Mouse (Mus musculus) G1E (cell line): ENCODE measurements around the gene Pank4. TPM values are rescaled to one million over a fixed set of nuclear protein-coding genes. Genes with fewer than 3 reads are reported as not detected.

Experiments used
- ATAC-seq: 2 replicates; pipeline ENCODE4 v1.8.0; 2016; ENCODE audit warnings: mild to moderate bottlenecking; ENCODE audit not compliant: insufficient number of reproducible peaks, poor library complexity, low FRiP score, severe bottlenecking; ENCODE audit errors: extremely low read depth
- DNase-seq: peaks from one replicate; pipeline ENCODE4 v3.0.0; 2012; ENCODE audit warnings: low spot score
- H3K27me3 ChIP-seq: 2 replicates; pipeline ENCODE4 v1.6.1; 2012; ENCODE audit warnings: mild to moderate bottlenecking, low read length, inconsistent platforms; ENCODE audit not compliant: insufficient read depth
- H3K36me3 ChIP-seq: replicated peaks from 2 replicates; pipeline ENCODE3; 2012; ENCODE audit warnings: mild to moderate bottlenecking, inconsistent platforms
- H3K4me1 ChIP-seq: 2 replicates; pipeline ENCODE4 v1.6.1; 2012; ENCODE audit warnings: low read depth, low read length, inconsistent platforms, mixed read lengths; ENCODE audit not compliant: insufficient read depth
- H3K4me3 ChIP-seq: 2 replicates; pipeline ENCODE4 v1.5.1; 2012; ENCODE audit warnings: low read depth, mild to moderate bottlenecking, inconsistent platforms, low read length, moderate library complexity, mixed read lengths
- H3K9me3 ChIP-seq: replicated peaks from 2 replicates; pipeline ENCODE4 v1.6.1; 2012; ENCODE audit warnings: inconsistent platforms
- CTCF ChIP-seq: IDR thresholded peaks from 2 replicates; pipeline ENCODE4 v1.5.1; 2012; ENCODE audit warnings: low read depth, low read length, inconsistent platforms, mixed read lengths
- GATA1 ChIP-seq: IDR thresholded peaks from 2 replicates; pipeline ENCODE4 v1.6.1; 2012; ENCODE audit warnings: borderline replicate concordance, low read length, inconsistent platforms, mixed read lengths
- GATA2 ChIP-seq: IDR thresholded peaks from 2 replicates; pipeline ENCODE4 v1.6.1; 2012; ENCODE audit warnings: low read depth, low read length, inconsistent platforms, borderline replicate concordance
- POLR2AphosphoS5 ChIP-seq: IDR thresholded peaks from 2 replicates; pipeline ENCODE4 v1.6.1; 2012; ENCODE audit warnings: low read depth, low read length, inconsistent platforms; ENCODE audit not compliant: insufficient replicate concordance
- TAL1 ChIP-seq: conservative IDR thresholded peaks from 2 replicates; pipeline ENCODE4 v1.6.1; 2012; ENCODE audit warnings: low read depth, low read length, inconsistent platforms, mixed read lengths
- polyA plus RNA-seq: library from polyadenylated mRNA; stranded (reverse); fragments of >175 nt; gene quantifications from 2 replicates; pipeline ENCODE4 v1.2.3, GENCODE M21; 2012
- total RNA-seq, 2 experiments: library from RNA; stranded (forward) in 1 of 2; stranded (reverse) in 1 of 2; fragments of 200-1000 nt in 1 of 2; fragments of >200 nt in 1 of 2; fragmentation: Nextera tagmentation in 1 of 2; gene quantifications; 2 replicates each; pipeline ENCODE4 v1.2.3; 2014 to 2017

Pank4 gene
- total and polyA plus RNA-seq, 3 experiments = 34.2 to 41.6 (median 39.3) TPM

DNA sequence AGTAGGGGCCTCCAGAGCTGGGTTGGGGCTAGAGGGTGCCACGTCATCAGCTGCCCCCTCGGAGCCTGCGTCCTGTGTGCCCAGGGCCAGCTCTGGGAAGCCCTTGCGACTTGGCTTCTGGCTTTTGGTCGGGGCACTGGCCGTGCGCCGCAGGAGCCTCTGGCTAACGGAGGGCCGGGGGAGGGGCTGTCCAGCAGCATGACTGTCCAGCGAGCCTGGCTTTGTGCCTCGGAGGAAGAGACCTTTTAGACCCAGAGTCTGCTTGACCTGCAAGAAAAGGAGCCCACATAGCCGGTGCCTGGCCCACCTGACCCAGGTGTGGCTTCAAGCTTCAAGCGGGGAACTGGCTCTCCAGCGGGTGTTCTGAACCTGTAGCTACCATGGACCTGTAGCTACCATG is 22.8 kb downstream of the Pank4 start:
- ATAC-seq (no peak), DNase-seq (no peak)
- H3K36me3 ChIP-seq = peaks cover 22% of the 10 kb centered on the region
- TF ChIP-seq GATA1 = no peak
- TF ChIP-seq CTCF = no peak
- TF ChIP-seq POLR2AphosphoS5 = no peak
- TF ChIP-seq TAL1 = no peak
- no peak for TF ChIP-seq GATA2
- no peaks in the 10 kb centered on the region for H3K9me3 ChIP-seq
- H3K4me3 ChIP-seq = no peak overlapping the region
- H3K4me1 ChIP-seq = peaks cover 39% of the 10 kb centered on the region
- H3K27me3 ChIP-seq = peaks cover 44% of the 10 kb centered on the region

DNA sequence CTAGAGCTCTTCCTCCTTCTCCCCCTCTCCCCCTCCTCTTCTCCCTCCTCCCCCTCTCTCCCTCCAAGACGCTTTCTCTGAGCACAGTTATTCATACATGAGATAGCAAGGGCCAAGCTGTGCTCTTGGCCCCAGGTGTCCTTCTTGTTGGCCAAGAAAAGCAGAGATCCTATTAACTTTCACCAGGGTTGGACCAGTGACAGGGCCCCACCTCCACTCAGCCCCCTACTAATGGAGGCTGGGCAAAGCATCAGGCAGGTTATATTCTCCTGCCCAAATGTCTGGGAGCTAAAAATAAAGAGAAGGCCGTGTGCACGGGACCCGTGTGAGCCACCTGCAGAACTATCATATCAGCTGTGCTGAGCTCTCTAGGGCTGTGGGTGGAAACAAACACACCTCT is 31.0 kb downstream of the Pank4 start:
- H3K27me3 ChIP-seq = peaks cover 36% of the 10 kb centered on the region; the same call in 1 of the 2 replicates

DNA sequence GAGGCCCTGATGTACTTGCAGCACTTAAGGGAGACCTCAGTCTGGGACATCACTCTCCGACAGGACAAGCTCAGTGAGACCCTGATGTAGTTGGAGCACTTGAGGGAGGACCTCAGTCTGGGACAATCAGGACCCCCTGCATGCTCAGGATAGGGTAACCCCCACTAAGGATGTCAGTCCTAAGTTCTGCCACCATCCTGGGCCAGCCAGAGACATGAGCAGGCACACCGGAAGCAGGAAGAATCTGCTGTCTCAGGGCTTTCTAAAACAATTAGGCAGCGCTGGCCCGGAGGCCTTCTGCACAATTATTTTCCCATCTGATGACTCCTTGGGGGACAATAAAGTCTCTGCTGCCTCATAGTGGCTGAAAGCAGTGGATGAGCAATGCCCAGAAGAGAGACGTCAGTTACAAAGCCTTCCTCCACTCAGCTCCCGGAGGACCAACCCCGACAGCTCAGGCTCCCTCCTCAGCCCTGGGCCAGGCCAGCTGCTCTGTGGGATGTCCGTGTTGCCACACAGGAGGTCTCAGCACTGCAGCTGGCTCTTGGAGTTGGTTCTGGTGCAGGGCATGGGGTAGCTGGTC is 32.7 kb downstream of the Pank4 start:
- H3K27me3 ChIP-seq = peaks cover 22% of the 10 kb centered on the region; the same call in 1 of the 2 replicates
- peaks cover 2% of the 10 kb centered on the region for H3K4me1 ChIP-seq
- TF ChIP-seq GATA2 (no peak), POLR2AphosphoS5 (no peak), CTCF (no peak), TAL1 (no peak), GATA1 (no peak)
- ATAC-seq (no peak), DNase-seq (no peak)
- H3K4me3 ChIP-seq = no peak overlapping the region
- H3K36me3 ChIP-seq = no peaks in the 10 kb centered on the region
- H3K9me3 ChIP-seq = no peaks in the 10 kb centered on the region

More for the DNA sequence above, 31.0 kb downstream of the Pank4 start:
- DNase-seq (no peak), ATAC-seq (no peak)
- Histone ChIP-seq H3K36me3 (no peaks in the 10 kb centered on the region), H3K4me3 (no peak overlapping the region), H3K9me3 (no peaks in the 10 kb centered on the region), H3K4me1 (peaks cover 2% of the 10 kb centered on the region)
- TF ChIP-seq CTCF (no peak), GATA1 (no peak), GATA2 (no peak), TAL1 (no peak), POLR2AphosphoS5 (no peak)

DNA sequence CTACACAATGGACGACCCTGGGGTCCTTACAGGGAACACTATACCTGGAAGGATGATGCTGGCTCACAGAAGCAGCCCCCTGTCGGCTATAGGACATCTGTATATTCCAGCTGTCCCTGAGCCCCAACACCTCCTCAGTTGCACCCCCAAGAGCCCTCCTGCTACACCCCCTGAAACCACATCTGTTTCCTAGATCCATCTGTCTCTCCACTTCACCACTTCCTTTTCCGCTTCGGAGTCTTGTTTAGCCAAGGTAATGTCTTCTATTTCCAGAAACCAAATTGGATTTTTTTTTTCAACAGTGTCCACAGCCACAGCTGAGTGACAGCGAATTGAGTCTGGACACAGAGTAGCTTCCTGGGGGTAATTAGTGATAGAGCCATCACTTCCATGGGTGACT is 35.5 kb downstream of the Pank4 start:
- no peak for ATAC-seq
- H3K9me3 ChIP-seq = no peaks in the 10 kb centered on the region
- no peak for TF ChIP-seq TAL1

DNA sequence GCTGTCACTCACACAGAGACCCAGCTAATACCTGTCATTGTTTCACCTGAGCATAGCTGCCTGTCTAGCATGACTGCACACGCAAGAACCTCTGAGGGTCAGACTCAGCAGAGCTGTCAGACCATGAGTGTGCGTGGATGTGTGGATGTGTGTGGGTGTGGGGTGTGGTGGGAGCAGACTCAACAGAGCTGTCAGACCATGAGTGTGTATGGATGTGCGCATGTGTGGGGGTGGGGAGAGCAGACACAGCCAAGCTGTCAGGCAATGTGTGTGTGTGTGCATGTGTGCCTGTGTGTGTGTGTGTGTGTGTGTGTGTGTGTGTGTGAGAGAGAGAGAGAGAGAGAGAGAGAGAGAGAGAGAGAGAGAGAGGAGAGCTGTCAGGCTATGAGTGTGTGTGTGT is 41.4 kb downstream of the Pank4 start:
- Histone ChIP-seq H3K4me3 (no peak overlapping the region), H3K27me3 (peaks cover 37% of the 10 kb centered on the region), H3K36me3 (no peaks in the 10 kb centered on the region), H3K9me3 (no peaks in the 10 kb centered on the region), H3K4me1 (no peaks in the 10 kb centered on the region)
- ATAC-seq (no peak), DNase-seq (no peak)
- TF ChIP-seq GATA1 (no peak), POLR2AphosphoS5 (no peak), TAL1 (no peak), GATA2 (no peak), CTCF (no peak)

More for the DNA sequence above, 35.5 kb downstream of the Pank4 start:
- H3K4me1 ChIP-seq = no peaks in the 10 kb centered on the region; the same call in 1 of the 2 replicates
- no peaks in the 10 kb centered on the region for H3K36me3 ChIP-seq
- no peak overlapping the region for H3K4me3 ChIP-seq
- DNase-seq = no peak
- H3K27me3 ChIP-seq = peaks cover 17% of the 10 kb centered on the region; the same call in 1 of the 2 replicates

DNA sequence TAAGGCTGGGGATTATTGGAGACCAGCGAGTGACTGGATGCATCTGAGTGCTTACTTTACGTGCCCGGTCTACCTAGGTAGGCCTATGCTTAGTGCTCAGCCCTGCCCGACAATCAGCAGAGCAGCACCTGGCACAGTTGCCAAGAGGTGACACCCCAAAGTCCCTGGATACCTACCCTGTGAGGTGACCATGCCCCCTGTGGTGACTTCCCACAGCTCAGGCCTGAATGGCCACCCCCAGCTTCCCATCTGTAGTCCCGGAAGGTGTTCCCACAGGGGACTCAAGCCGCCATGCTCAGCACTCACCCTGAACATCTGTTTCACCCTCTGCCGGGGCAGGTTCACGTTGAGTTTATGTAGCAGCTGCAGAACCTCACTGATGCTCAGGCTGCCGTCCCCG is 42.4 kb downstream of the Pank4 start:
- ATAC-seq (no peak), DNase-seq (no peak)
- Histone ChIP-seq H3K4me3 (no peak overlapping the region), H3K27me3 (peaks cover 45% of the 10 kb centered on the region), H3K36me3 (no peaks in the 10 kb centered on the region), H3K9me3 (no peaks in the 10 kb centered on the region), H3K4me1 (no peaks in the 10 kb centered on the region)
- TF ChIP-seq GATA1 (no peak), CTCF (no peak), TAL1 (no peak), GATA2 (no peak), POLR2AphosphoS5 (no peak)
